Mouse (Mus musculus) activated CD4-positive, CD25-positive, alpha-beta regulatory T cell (primary cell): ENCODE data around the gene Btbd35f14. TPM values are rescaled to one million over a fixed set of nuclear protein-coding genes. Genes with fewer than 3 reads are reported as not detected.

Experiments
- polyA plus RNA-seq, 2 experiments: library from polyadenylated mRNA; unstranded; fragments of 100-300 nt; shearing (Covaris generic); gene quantifications; one replicate each; pipeline ENCODE4 v1.2.1; 2017

The Btbd35f14 gene
- polyA plus RNA-seq = not detected

DNA sequence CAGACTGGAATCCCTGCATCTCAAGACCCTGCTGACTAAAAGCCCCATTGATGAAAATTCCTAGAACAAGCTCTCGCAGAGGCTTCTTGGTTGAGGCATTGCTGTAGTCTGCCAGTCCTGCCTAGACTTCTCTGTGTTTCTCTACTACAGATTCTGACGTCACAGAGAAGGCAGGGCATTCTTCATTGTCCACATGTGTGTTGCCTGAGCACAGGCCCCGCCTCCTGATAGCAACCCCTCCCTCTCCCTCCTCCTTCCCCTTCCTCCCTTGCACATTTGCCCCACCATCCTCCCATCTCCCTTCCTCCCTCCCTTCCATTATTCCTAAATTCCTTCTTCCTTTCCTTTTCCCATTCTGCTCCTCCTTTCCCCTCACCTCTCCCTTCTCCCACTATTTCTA is at the start of gene Btbd35f14:
Btbd35f14 (minus strand) TSS at position 101 of the 400 bp plus-strand sequence.

DNA sequence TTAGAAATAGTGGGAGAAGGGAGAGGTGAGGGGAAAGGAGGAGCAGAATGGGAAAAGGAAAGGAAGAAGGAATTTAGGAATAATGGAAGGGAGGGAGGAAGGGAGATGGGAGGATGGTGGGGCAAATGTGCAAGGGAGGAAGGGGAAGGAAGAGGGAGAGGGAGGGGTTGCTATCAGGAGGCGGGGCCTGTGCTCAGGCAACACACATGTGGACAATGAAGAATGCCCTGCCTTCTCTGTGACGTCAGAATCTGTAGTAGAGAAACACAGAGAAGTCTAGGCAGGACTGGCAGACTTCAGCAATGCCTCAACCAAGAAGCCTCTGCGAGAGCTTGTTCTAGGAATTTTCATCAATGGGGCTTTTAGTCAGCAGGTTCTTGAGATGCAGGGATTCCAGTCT is 45.3 kb downstream of the Btbd35f14 start, which contains the start of gene Btbd35f13:
Btbd35f13 (plus strand) TSS at position 301 of the 400 bp plus-strand sequence.

Other genes starting within 250 kb of the Btbd35f14 start
- not detected for gene Btbd35f15, start 125.0 kb downstream of the Btbd35f14 start, polyA plus RNA-seq
- gene Btbd35f13, start 45.2 kb downstream of the Btbd35f14 start, polyA plus RNA-seq = not detected